Mouse (Mus musculus): ENCODE results near the gene Tmem184b. TPM values are rescaled to one million over a fixed set of nuclear protein-coding genes. Genes with fewer than 3 reads are reported as not detected.

The Tmem184b gene
- polyA plus RNA-seq, 1 experiment from 2014 or later: 51.6 TPM

DNA sequence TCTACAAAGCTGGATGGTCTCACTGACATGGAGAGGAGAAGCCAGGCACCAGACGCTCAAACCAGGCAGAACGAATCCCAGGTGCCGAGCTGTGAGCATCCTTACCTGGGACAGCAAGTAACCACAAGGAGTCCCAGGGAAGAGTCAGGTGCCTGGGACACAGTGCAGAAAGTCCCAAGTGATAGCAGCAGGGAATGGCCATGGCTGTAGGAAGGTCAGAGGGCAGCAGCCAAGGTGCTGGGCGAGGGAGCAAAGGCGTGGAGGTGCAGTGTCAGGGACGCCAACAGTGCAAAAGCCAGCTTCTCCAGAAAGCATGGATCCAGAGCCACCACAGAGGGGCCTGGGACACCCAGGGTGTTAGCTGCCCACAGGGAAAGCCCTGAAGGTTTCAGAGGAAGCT, 10.3 kb downstream of the Tmem184b start:
- H3K27ac ChIP-seq (replicated peaks): no peak overlapping the region
- 82% methylated on average over 6 of the region's 6 CpGs for WGBS
- no peaks in the 10 kb centered on the region for H3K9me3 ChIP-seq
- no peaks in the 10 kb centered on the region for H3K27me3 ChIP-seq
- no peak overlapping the region for H3K4me3 ChIP-seq
- no peak overlapping the region for H3K9ac ChIP-seq
- H3K4me2 ChIP-seq: no peak overlapping the region
- H3K36me3 ChIP-seq: no peaks in the 10 kb centered on the region
- H3K4me1 ChIP-seq (replicated peaks): peaks cover 44% of the 10 kb centered on the region
- no peak for ATAC-seq (ENCODE audit: low FRiP score, low read depth)

DNA sequence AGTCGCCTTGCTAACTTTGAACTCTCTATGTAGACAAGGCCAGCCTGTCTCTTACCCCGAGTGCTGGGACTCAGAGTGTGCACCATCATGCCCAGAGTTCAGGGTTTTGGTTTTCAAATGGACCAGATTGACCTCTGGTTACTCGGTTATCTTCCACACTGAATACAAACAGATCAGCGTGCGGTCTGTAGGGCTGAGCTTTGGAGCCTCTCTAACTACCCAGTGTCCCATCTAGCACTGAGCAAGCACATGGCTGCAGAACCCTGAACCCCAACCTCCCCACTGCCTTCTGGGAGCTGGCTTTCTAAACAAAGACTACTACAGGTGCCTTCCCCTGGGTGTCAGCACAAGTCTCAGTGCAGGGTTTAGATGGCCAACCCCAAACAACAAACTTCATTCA, 10.8 kb downstream of the Tmem184b start:
- no peak overlapping the region for H3K9ac ChIP-seq
- ATAC-seq (ENCODE audit: low FRiP score, low read depth): no peak
- 94% methylated on average over 5 of the region's 5 CpGs for WGBS
- H3K4me2 ChIP-seq: no peak overlapping the region
- H3K27ac ChIP-seq (replicated peaks): 0 out of 2 replicates have a peak overlapping the region, but pooled peaks have one; percentile 28
- H3K27me3 ChIP-seq: no peaks in the 10 kb centered on the region
- peaks cover 45% of the 10 kb centered on the region for H3K4me1 ChIP-seq (replicated peaks)
- no peaks in the 10 kb centered on the region for H3K9me3 ChIP-seq
- no peaks in the 10 kb centered on the region for H3K36me3 ChIP-seq
- no peak overlapping the region for H3K4me3 ChIP-seq

GRCm38 (mm10) chr15:79391447-79392093, 11.8 kb downstream of the Tmem184b start:
- 0 out of 2 replicates have a peak, but pooled peaks have one; percentile 39 for ATAC-seq (ENCODE audit: low FRiP score, low read depth)

DNA sequence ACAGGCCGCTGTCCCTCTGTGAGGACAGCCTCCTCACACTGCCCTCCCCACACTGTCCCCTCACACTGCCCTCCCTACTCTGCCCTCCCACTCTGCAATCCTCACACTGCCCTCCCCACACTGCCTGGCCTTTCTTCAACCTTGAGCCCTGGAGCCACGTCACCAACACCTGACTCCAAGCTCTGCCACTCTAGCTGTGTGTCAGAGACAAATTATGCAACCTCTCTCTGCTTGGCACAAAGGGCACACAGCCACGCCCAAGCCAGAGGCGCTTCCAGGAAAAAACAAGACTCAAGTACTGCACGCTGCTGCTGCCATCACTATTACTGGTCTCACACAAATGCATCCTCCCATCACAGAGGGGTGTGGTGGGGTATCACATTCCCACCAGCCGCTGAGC, 12.9 kb downstream of the Tmem184b start:
- Histone ChIP-seq H3K27ac (replicated peaks) (no peak overlapping the region), H3K4me1 (replicated peaks) (peaks cover 49% of the 10 kb centered on the region), H3K4me3 (no peak overlapping the region), H3K9ac (no peak overlapping the region), H3K4me2 (no peak overlapping the region), H3K9me3 (no peaks in the 10 kb centered on the region), H3K36me3 (no peaks in the 10 kb centered on the region), H3K27me3 (no peaks in the 10 kb centered on the region)
- ATAC-seq (ENCODE audit: low FRiP score, low read depth): no peak
- WGBS: 77% methylated on average over 6 of the region's 6 CpGs

More at GRCm38 (mm10) chr15:79391447-79392093, 11.8 kb downstream of the Tmem184b start:
- Histone ChIP-seq H3K4me2 (no peak overlapping the region), H3K27ac (replicated peaks) (0 out of 2 replicates have a peak overlapping the region, but pooled peaks have one; percentile 38), H3K36me3 (no peaks in the 10 kb centered on the region), H3K9me3 (no peaks in the 10 kb centered on the region), H3K9ac (no peak overlapping the region), H3K4me1 (replicated peaks) (peaks cover 49% of the 10 kb centered on the region), H3K4me3 (no peak overlapping the region), H3K27me3 (no peaks in the 10 kb centered on the region)
- WGBS: 40% methylated on average over 7 of the region's 7 CpGs

- Histone ChIP-seq H3K4me3 (no peak overlapping the region), H3K9me3 (no peaks in the 10 kb centered on the region), H3K27ac (replicated peaks) (no peak overlapping the region), H3K27me3 (no peaks in the 10 kb centered on the region), H3K36me3 (no peaks in the 10 kb centered on the region), H3K9ac (no peak overlapping the region), H3K4me1 (replicated peaks) (peaks cover 31% of the 10 kb centered on the region), H3K4me2 (no peak overlapping the region)
- WGBS: 81% methylated on average over 6 of the region's 6 CpGs
- no peak for ATAC-seq (ENCODE audit: low FRiP score, low read depth)
These were observed 15.2 kb downstream of the Tmem184b start for GRCm38 (mm10) chr15:79388171-79388570.

GRCm38 (mm10) chr15:79387611-79388010, 15.8 kb downstream of the Tmem184b start:
- Histone ChIP-seq H3K36me3 (no peaks in the 10 kb centered on the region), H3K4me2 (no peak overlapping the region), H3K9ac (no peak overlapping the region), H3K27me3 (no peaks in the 10 kb centered on the region), H3K9me3 (no peaks in the 10 kb centered on the region), H3K27ac (replicated peaks) (no peak overlapping the region), H3K4me3 (no peak overlapping the region), H3K4me1 (replicated peaks) (peaks cover 28% of the 10 kb centered on the region)
- WGBS: 87% methylated on average over 7 of the region's 7 CpGs
- ATAC-seq (ENCODE audit: low FRiP score, low read depth): no peak

- no peaks in the 10 kb centered on the region for H3K36me3 ChIP-seq
- H3K9me3 ChIP-seq: no peaks in the 10 kb centered on the region
- H3K4me2 ChIP-seq: no peak overlapping the region
- 58% methylated on average over 6 of the region's 6 CpGs for WGBS
- peaks cover 22% of the 10 kb centered on the region for H3K4me1 ChIP-seq (replicated peaks)
- H3K27ac ChIP-seq (replicated peaks): no peak overlapping the region
- no peak for ATAC-seq (ENCODE audit: low FRiP score, low read depth)
- H3K4me3 ChIP-seq: no peak overlapping the region
- H3K9ac ChIP-seq: no peak overlapping the region
- no peaks in the 10 kb centered on the region for H3K27me3 ChIP-seq
These were observed 16.3 kb downstream of the Tmem184b start for GRCm38 (mm10) chr15:79387081-79387480.

DNA sequence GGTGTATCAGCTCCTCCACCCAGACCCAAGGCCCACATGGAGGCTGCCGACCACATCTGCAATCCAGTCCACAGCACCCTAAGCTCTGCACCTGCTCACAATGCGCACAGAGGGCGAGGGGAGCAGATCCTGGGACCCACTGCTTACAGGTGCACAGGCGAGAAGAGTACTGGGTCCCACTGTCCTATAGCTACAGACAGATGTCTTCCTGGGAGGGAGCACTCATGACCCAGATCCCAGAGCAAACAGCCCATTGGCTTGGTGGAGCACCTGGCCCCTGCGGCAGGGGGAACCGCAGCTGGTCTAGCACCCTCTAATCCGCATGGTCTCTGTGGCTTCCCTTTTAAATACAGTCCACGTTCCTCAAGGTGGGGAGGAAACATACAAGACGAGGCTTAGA, 21.7 kb downstream of the Tmem184b start:
- Histone ChIP-seq H3K9ac (no peak overlapping the region), H3K9me3 (no peaks in the 10 kb centered on the region), H3K4me1 (replicated peaks) (peaks cover 13% of the 10 kb centered on the region), H3K27ac (replicated peaks) (no peak overlapping the region), H3K36me3 (peaks cover 6% of the 10 kb centered on the region; the same call in 1 of the 2 replicates), H3K4me3 (no peak overlapping the region), H3K27me3 (no peaks in the 10 kb centered on the region), H3K4me2 (no peak overlapping the region)
- ATAC-seq (ENCODE audit: low FRiP score, low read depth): no peak
- WGBS: 89% methylated on average over 9 of the region's 9 CpGs

DNA sequence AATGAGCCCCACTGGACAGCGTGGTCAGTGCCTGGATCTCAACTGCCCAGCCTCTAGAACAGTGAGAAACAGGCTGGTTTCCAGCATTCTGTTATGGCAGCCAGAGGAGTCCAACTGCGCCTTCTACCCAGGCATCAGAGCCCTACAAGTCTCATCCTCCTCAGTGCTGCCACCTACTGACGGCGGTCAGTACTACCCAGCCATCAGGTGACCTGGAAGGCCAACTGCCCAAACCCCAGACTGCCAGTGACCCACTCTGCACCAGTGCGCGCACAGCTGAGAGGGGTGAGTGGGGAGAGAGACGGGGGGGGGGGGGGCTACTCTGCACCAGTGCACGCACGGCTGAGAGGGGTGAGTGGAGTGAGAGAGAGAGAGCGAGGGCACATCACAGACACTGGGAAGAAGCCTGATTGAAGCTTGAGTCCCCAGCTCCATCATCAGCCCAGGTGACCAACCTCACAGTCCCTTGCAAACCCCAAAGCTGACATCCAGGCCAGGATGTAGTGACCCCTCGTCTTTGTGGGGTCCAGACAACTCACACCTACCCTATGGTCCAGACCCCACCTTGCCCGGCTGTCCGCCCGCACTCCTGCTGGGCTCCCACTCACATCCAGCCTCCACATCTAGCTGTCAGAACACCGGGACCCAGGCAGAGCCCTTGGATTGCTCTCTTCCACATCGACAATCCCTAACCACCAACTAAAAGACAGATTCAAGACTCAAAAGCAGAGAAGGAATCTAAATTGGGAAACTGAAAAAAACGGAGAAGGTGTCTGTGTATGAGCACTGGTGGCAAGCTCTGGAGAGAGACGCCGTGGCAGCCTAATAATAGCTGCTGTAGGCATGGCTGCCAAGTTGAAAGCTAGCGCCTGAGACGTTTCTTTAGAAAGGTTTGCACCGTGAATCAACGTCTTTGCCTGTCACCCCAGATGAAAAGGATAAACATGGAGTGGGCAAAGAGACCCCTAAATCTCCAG, 22.6 kb downstream of the Tmem184b start:
- Histone ChIP-seq H3K27ac (replicated peaks) (no peak overlapping the region), H3K27me3 (no peaks in the 10 kb centered on the region), H3K36me3 (peaks cover 15% of the 10 kb centered on the region), H3K4me1 (replicated peaks) (peaks cover 13% of the 10 kb centered on the region), H3K9ac (no peak overlapping the region), H3K4me2 (no peak overlapping the region), H3K9me3 (no peaks in the 10 kb centered on the region), H3K4me3 (no peak overlapping the region)
- 0 out of 2 replicates have a peak, but pooled peaks have one; percentile 39 for ATAC-seq (ENCODE audit: low FRiP score, low read depth)
- WGBS: 49% methylated on average over 22 of the region's 23 CpGs

DNA sequence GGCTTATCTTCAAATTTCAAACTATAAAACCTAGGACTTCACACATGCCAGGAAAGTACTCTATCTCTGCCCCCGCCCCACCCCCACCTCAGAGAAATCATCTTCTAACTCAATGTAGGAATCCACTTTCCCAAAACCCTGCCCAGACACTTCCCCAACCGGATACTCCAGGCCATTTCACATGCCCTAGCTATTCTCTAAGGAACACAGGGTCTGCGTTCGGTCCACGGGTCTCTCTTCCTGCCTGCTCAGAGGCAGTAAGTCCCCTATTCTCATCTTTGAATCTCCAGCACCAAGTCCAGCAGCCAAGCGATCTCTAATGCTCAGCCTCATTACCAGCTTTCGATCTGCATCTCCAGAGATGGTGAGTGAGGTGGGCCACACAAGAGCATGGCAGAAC, 23.7 kb downstream of the Tmem184b start:
- ATAC-seq (ENCODE audit: low FRiP score, low read depth): no peak
- Histone ChIP-seq H3K36me3 (peaks cover 17% of the 10 kb centered on the region), H3K27ac (replicated peaks) (0 out of 2 replicates have a peak overlapping the region, but pooled peaks have one; percentile 8), H3K9ac (no peak overlapping the region), H3K4me1 (replicated peaks) (peaks cover 13% of the 10 kb centered on the region), H3K4me3 (no peak overlapping the region), H3K4me2 (no peak overlapping the region), H3K27me3 (no peaks in the 10 kb centered on the region), H3K9me3 (no peaks in the 10 kb centered on the region)
- 89% methylated on average over 7 of the region's 7 CpGs for WGBS

DNA sequence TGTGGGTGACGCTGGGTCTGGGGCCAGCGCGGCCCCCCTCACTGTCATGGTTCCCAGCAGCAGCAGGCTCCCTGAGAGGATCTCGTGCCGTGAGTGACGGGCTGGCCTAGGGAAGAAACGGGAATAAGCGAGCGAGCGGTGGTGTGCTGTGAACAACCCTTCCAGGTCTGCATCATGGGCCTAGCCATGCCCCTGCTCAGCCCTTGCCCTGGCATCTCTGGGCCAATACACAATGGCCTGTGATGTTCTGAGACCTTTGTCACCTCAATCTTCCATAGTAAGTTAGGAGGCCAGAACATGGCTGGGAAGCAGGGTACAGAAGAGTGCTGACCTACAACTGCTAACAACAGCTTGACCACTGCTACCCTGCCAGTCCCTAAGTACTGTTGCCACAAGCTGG, 24.8 kb downstream of the Tmem184b start:
- Histone ChIP-seq H3K9ac (no peak overlapping the region), H3K36me3 (peaks cover 23% of the 10 kb centered on the region), H3K4me2 (no peak overlapping the region), H3K27me3 (no peaks in the 10 kb centered on the region), H3K27ac (replicated peaks) (no peak overlapping the region), H3K4me1 (replicated peaks) (peaks cover 13% of the 10 kb centered on the region), H3K9me3 (no peaks in the 10 kb centered on the region), H3K4me3 (no peak overlapping the region)
- 96% methylated on average over 10 of the region's 10 CpGs for WGBS
- ATAC-seq (ENCODE audit: low FRiP score, low read depth): no peak

GRCm38 (mm10) chr15:79377681-79378080, 25.7 kb downstream of the Tmem184b start:
- Histone ChIP-seq H3K36me3 (peaks cover 28% of the 10 kb centered on the region), H3K27ac (replicated peaks) (no peak overlapping the region), H3K9ac (no peak overlapping the region), H3K4me2 (no peak overlapping the region), H3K27me3 (no peaks in the 10 kb centered on the region), H3K4me3 (no peak overlapping the region), H3K4me1 (replicated peaks) (peaks cover 13% of the 10 kb centered on the region), H3K9me3 (no peaks in the 10 kb centered on the region)
- ATAC-seq (ENCODE audit: low FRiP score, low read depth): no peak
- WGBS: 77% methylated on average over 6 of the region's 6 CpGs

Data from hindbrain, embryonic 15.5 days (tissue).